Mouse (Mus musculus): ENCODE results near the gene Il1f9. TPM values are rescaled to one million over a fixed set of nuclear protein-coding genes. Genes with fewer than 3 reads are reported as not detected.
"Not testable (repeated sequence)": the region's sequence is repeated elsewhere in the genome, so short reads cannot be mapped to it uniquely, and the experiment has no call there.

Gene Il1f9
- polyA plus RNA-seq (2012; rRNA removed) = not detected in 2 replicates

GRCm38 (mm10) chr2:24186176-24186575 is at the start of gene Il1f9:
TSS of gene Il1f9 (plus strand) at chr2:24186476.
- TF ChIP-seq CTCF (IDR thresholded peaks at IDR 0.05; ENCODE audit: borderline replicate concordance, extremely low read depth, insufficient read depth, insufficient read length) (no peak), POLR2A (IDR thresholded peaks at IDR 0.05; ENCODE audit: borderline replicate concordance, extremely low read depth, insufficient read depth, insufficient read length, poor library complexity, severe bottlenecking) (no peak)
- no peak for DNase-seq (ENCODE audit: low read depth)

GRCm38 (mm10) chr2:24152861-24153260 is 33.4 kb upstream of the Il1f9 start, which contains the start of gene Il1f8:
TSS of gene Il1f8 (plus strand) at chr2:24153161.
- no peak for DNase-seq (ENCODE audit: low read depth)
- TF ChIP-seq POLR2A (IDR thresholded peaks at IDR 0.05; ENCODE audit: borderline replicate concordance, extremely low read depth, insufficient read depth, insufficient read length, poor library complexity, severe bottlenecking) (no peak), CTCF (IDR thresholded peaks at IDR 0.05; ENCODE audit: borderline replicate concordance, extremely low read depth, insufficient read depth, insufficient read length) (no peak)

GRCm38 (mm10) chr2:24181683-24182331 is 4.5 kb upstream of the Il1f9 start:
- TF ChIP-seq CTCF (IDR thresholded peaks at IDR 0.05; ENCODE audit: borderline replicate concordance, extremely low read depth, insufficient read depth, insufficient read length) = peak; percentile 58; the same call in 1 of the 2 replicates
- DNase-seq (ENCODE audit: low read depth) = peak; percentile 83

GRCm38 (mm10) chr2:24182423-24183147 is 3.7 kb upstream of the Il1f9 start:
- DNase-seq (ENCODE audit: low read depth) = not testable (repeated sequence)

- DNase-seq (ENCODE audit: low read depth) = not testable (repeated sequence)
Observed at GRCm38 (mm10) chr2:24184092-24184491, 2.2 kb upstream of the Il1f9 start.

- no peak for DNase-seq (ENCODE audit: low read depth)
- TF ChIP-seq POLR2A (IDR thresholded peaks at IDR 0.05; ENCODE audit: borderline replicate concordance, extremely low read depth, insufficient read depth, insufficient read length, poor library complexity, severe bottlenecking) (no peak), CTCF (IDR thresholded peaks at IDR 0.05; ENCODE audit: borderline replicate concordance, extremely low read depth, insufficient read depth, insufficient read length) (no peak)
Observed at GRCm38 (mm10) chr2:24187585-24187984, 1.3 kb downstream of the Il1f9 start.

- peak; percentile 1 for DNase-seq (ENCODE audit: low read depth)
- TF ChIP-seq CTCF (IDR thresholded peaks at IDR 0.05; ENCODE audit: borderline replicate concordance, extremely low read depth, insufficient read depth, insufficient read length) = peak; percentile 12; the same call in 1 of the 2 replicates
- no peak for TF ChIP-seq POLR2A (IDR thresholded peaks at IDR 0.05; ENCODE audit: borderline replicate concordance, extremely low read depth, insufficient read depth, insufficient read length, poor library complexity, severe bottlenecking)
Observed at GRCm38 (mm10) chr2:24188189-24188588, 1.9 kb downstream of the Il1f9 start.

GRCm38 (mm10) chr2:24215118-24215517 is 28.8 kb downstream of the Il1f9 start, which contains the start of gene Il1f6:
TSS of gene Il1f6 (plus strand) at chr2:24215418.
- no peak for DNase-seq (ENCODE audit: low read depth)
- TF ChIP-seq CTCF (IDR thresholded peaks at IDR 0.05; ENCODE audit: borderline replicate concordance, extremely low read depth, insufficient read depth, insufficient read length) (no peak), POLR2A (IDR thresholded peaks at IDR 0.05; ENCODE audit: borderline replicate concordance, extremely low read depth, insufficient read depth, insufficient read length, poor library complexity, severe bottlenecking) (no peak)

GRCm38 (mm10) chr2:24227191-24227590 is 40.9 kb downstream of the Il1f9 start:
- TF ChIP-seq POLR2A (IDR thresholded peaks at IDR 0.05; ENCODE audit: borderline replicate concordance, extremely low read depth, insufficient read depth, insufficient read length, poor library complexity, severe bottlenecking) (no peak), CTCF (IDR thresholded peaks at IDR 0.05; ENCODE audit: borderline replicate concordance, extremely low read depth, insufficient read depth, insufficient read length) (no peak)
- DNase-seq (ENCODE audit: low read depth) = no peak

Other genes with a start within 250 kb of the Il1f9 start
- 1.6 and 2.5 TPM in 2 replicates for gene Hnmt, start 137.1 kb upstream of the Il1f9 start, polyA plus RNA-seq (2012; rRNA removed)
- not detected in 2 replicates for gene Tbpl2, start 89.9 kb upstream of the Il1f9 start, polyA plus RNA-seq (2012; rRNA removed)
- gene Il1f8, start 33.3 kb upstream of the Il1f9 start, polyA plus RNA-seq (2012; rRNA removed) = not detected in 2 replicates
- not detected in 2 replicates for gene Il1f6, start 28.9 kb downstream of the Il1f9 start, polyA plus RNA-seq (2012; rRNA removed)
- 0.07 TPM in 1 of 2 replicates, not detected in the other for gene Il1f5, start 90.5 kb downstream of the Il1f9 start, polyA plus RNA-seq (2012; rRNA removed)
- not detected in 2 replicates for gene Il1f10, start 104.7 kb downstream of the Il1f9 start, polyA plus RNA-seq (2012; rRNA removed)
- gene Il1rn, start 150.4 kb downstream of the Il1f9 start, polyA plus RNA-seq (2012; rRNA removed) = 0.08 and 0.15 TPM in 2 replicates
- gene Psd4, start 181.1 kb downstream of the Il1f9 start, polyA plus RNA-seq (2012; rRNA removed) = 0.42 and 0.53 TPM in 2 replicates

Data from brain, embryonic 14.5 days (tissue).